In the genomic region with DNA sequence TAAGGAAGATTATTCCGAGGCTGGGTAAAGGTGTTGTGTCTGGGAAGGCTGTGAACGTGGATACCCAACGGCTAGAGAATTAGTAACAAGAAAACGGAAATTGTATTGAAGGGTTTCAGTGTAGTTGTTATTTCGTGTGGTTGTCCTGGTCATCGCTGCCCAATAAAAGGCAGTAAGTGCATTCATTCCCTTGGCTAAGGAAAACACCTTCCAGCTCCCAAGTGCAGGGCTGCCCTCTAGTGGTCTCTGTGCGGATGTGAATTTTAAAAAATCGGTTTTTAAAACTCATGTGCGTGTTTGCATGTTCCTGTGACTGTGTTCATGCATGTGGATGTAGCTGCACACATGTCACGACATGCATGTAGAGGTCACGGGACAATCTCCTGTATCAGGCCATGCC, we compare ENCODE assay signal across 8 mouse cellular contexts.
A peak's percentile ranks its signal among the peaks of the same experiment; 100 is the strongest.
DNase-seq lines count a peak whose midpoint lies in the region; ATAC-seq and TF ChIP-seq lines count a peak whose summit lies in the region.

No protein-coding gene starts in this region.

- no peaks in the 10 kb centered on the region for H3K4me1 ChIP-seq in forebrain, postnatal 0 days (ENCODE audit: insufficient read depth)
- peaks cover 4% of the 10 kb centered on the region for H3K4me1 ChIP-seq in forebrain, embryonic 13.5 days
- H3K4me1 ChIP-seq in spleen, adult 2 months (ENCODE audit: control insufficient read depth, insufficient read depth, insufficient read length): no peaks in the 10 kb centered on the region

- DNase-seq in forebrain, postnatal 0 days: peak; percentile 83
- no peak for DNase-seq in spleen, adult 2 months (ENCODE audit: low read depth in 1 of 2, low spot score in 2 of 2)
- no peak for DNase-seq in spleen, postnatal 4 days (ENCODE audit: low spot score in 2 of 2)
- peak; percentile 58 for DNase-seq in cerebellum, adult 8-10 months
- peak; percentile 67 for DNase-seq in lung, postnatal 36 days
- peak; percentile 36 for DNase-seq in thymus, postnatal 14 days

- no peak overlapping the region for H3K4me3 ChIP-seq in forebrain, postnatal 0 days (ENCODE audit: low read depth, low read length)
- H3K4me3 ChIP-seq in forebrain, embryonic 13.5 days: no peak overlapping the region
- no peak overlapping the region for H3K4me3 ChIP-seq in spleen, adult 2 months (ENCODE audit: extremely low read depth, insufficient read depth, insufficient read length)

- no peak for TF ChIP-seq POLR2A in spleen, adult 2 months (IDR thresholded peaks at IDR 0.05; ENCODE audit: low read depth, low read length)

- H3K36me3 ChIP-seq in forebrain, postnatal 0 days (ENCODE audit: insufficient read depth): no peaks in the 10 kb centered on the region
- H3K36me3 ChIP-seq in forebrain, embryonic 13.5 days (ENCODE audit: poor library complexity, severe bottlenecking): no peaks in the 10 kb centered on the region
- no peaks in the 10 kb centered on the region for H3K36me3 ChIP-seq in spleen, adult 2 months (ENCODE audit: control insufficient read depth, insufficient read depth, low read length)

- WGBS in forebrain, postnatal 0 days: 24% methylated on average over 11 of the region's 11 CpGs
- 24% methylated on average over 11 of the region's 11 CpGs for WGBS in forebrain, embryonic 13.5 days
- 28% methylated on average over 11 of the region's 11 CpGs for WGBS in spleen, adult 2 months

- H3K27ac ChIP-seq in forebrain, postnatal 0 days (ENCODE audit: low read depth, low read length): no peak overlapping the region
- no peak overlapping the region for H3K27ac ChIP-seq in forebrain, embryonic 13.5 days
- no peak overlapping the region for H3K27ac ChIP-seq in spleen, adult 2 months (ENCODE audit: insufficient read depth, low read length)

- H3K4me2 ChIP-seq in forebrain, postnatal 0 days (ENCODE audit: low read depth): no peak overlapping the region
- H3K4me2 ChIP-seq in forebrain, embryonic 13.5 days: no peak overlapping the region

- TF ChIP-seq CTCF in forebrain, postnatal 0 days (IDR thresholded peaks at IDR 0.05; ENCODE audit: low read depth): peak; percentile 95
- peak; percentile 37; the same call in 1 of the 2 replicates for TF ChIP-seq CTCF in spleen, adult 2 months (IDR thresholded peaks at IDR 0.05; ENCODE audit: extremely low read depth, insufficient read depth, insufficient read length, insufficient replicate concordance)

- H3K9me3 ChIP-seq in forebrain, postnatal 0 days (ENCODE audit: low read length): no peaks in the 10 kb centered on the region
- no peaks in the 10 kb centered on the region for H3K9me3 ChIP-seq in forebrain, embryonic 13.5 days (replicated peaks)

- no peak overlapping the region for H3K9ac ChIP-seq in forebrain, postnatal 0 days
- H3K9ac ChIP-seq in forebrain, embryonic 13.5 days: no peak overlapping the region

- ATAC-seq in forebrain, postnatal 0 days: no peak; the same call in 1 of the 2 replicates
- no peak for ATAC-seq in forebrain, embryonic 13.5 days
- peak; percentile 37 to 48; a peak in 1 of 4 replicates for ATAC-seq in hematopoietic stem cell, adult 5-6 weeks (replicated peaks in 1 of 2; ENCODE audit: insufficient read depth in 1 of 2, low FRiP score in 2 of 2, low TSS enrichment in 1 of 2, low read depth in 1 of 2, poor library complexity in 2 of 2, severe bottlenecking in 2 of 2)

- no peaks in the 10 kb centered on the region for H3K27me3 ChIP-seq in forebrain, postnatal 0 days (ENCODE audit: insufficient read depth, low read length)
- H3K27me3 ChIP-seq in forebrain, embryonic 13.5 days: no peaks in the 10 kb centered on the region
- no peaks in the 10 kb centered on the region for H3K27me3 ChIP-seq in spleen, adult 2 months (ENCODE audit: control insufficient read depth, insufficient read depth, low read length)

Comparison
In these comparisons a context has a peak if more than half of its experiments do, and no peak if none do; other contexts are left out.
1. ATAC-seq: peak in hematopoietic stem cell, adult 5-6 weeks (2 of 2); none in forebrain, postnatal 0 days (single experiment) and forebrain, embryonic 13.5 days (single experiment).
2. DNase-seq: peak in forebrain, postnatal 0 days (single experiment), cerebellum, adult 8-10 months (single experiment), lung, postnatal 36 days (single experiment) and thymus, postnatal 14 days (single experiment); none in spleen, adult 2 months (0 of 2) and spleen, postnatal 4 days (0 of 2).